Mouse (Mus musculus) monocyte, adult 5-6 weeks (primary cell): ENCODE results near the gene Rxfp4. TPM values are rescaled to one million over a fixed set of nuclear protein-coding genes. Genes with fewer than 3 reads are reported as not detected.

Experiments
- ATAC-seq: fragments of 153-309, 156-312 bp; replicated peaks from 2 replicates; pipeline ENCODE4 v1.8.0; 2017; ENCODE audit warnings: mild to moderate bottlenecking; ENCODE audit not compliant: low TSS enrichment, insufficient number of reproducible peaks, severe bottlenecking, poor library complexity, low FRiP score
- total RNA-seq: library from RNA; stranded (forward); fragments of 200-1000, 200-491, 200-594 nt; gene quantifications from 3 replicates; pipeline ENCODE4 v1.2.3, GENCODE M21; 2017

Rxfp4 gene
- not detected in 3 replicates for total RNA-seq

DNA sequence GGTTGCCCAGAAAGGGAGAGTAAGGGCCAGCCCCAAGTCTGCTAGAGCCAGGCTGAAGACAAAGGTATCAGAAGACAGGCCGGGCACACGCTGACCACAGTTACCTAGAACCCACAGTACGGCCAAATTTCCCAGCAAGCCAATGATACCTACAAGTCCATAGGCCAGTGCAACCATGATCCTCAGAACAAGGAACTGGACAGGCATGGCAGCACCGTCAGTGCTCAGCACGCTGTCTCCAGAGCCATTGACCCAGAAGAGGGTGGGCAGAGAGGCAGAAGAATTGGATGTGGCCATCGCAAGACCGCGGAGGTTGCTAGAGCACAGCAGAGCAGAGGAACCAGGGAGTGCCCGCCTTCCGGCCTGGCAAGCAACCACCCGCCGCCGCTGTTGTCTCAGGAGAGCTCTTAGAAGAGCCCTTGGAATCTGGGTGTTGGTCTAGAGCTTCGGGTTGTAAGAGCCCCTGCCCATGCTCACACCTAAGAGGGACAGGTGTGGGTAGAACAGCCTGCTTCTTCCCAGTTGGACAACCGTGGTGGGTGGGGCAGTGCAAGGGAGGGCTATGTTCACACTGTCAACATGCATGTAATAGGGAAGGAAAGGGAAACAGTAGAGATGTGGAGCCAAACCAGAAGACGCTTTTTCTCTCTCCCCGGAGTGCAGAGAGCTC, at the start of gene Rxfp4:
Gene Rxfp4 (minus strand): TSS at position 297 of the 670 bp plus-strand sequence.
- no peak for ATAC-seq

DNA sequence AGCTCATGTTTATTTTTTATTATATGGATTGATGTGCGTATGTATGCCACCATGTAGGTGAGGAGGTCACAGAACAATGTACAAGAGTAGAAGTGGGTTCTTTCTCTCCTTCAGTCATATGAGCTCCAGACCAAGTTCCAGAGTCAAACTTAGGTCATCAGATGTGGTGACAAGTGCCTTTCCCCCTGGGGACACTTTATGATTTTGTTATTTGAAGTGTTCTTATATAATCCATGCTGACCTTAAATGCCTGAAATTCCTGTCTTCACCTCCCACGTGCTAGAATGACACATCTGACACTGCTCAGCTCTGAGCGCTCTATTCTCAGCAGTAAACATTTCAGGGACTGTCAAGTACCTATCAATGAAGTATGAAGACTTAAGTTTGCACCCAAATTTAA, 48.3 kb upstream of the Rxfp4 start:
- ATAC-seq: no peak

DNA sequence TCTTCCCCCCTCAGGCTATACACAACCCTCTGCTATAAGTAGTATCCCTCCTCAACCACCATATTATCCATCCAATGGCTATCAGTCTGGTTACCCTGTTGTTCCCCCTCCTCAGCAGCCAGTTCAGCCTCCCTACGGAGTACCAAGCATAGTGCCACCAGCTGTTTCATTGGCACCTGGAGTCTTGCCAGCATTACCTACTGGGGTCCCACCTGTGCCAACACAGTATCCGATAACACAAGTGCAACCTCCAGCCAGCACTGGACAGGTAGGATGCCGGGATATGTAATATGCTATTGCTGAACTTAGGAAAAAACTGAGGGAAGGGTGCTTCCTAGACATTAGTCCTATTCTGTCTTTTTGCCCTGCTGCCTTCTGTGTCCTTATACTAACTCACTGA, 47.3 kb upstream of the Rxfp4 start:
- no peak for ATAC-seq

GRCm38 (mm10) chr3:88698834-88699233, 45.9 kb upstream of the Rxfp4 start:
- ATAC-seq: no peak

- ATAC-seq: no peak
Observed at GRCm38 (mm10) chr3:88698051-88698450, 45.1 kb upstream of the Rxfp4 start.

DNA sequence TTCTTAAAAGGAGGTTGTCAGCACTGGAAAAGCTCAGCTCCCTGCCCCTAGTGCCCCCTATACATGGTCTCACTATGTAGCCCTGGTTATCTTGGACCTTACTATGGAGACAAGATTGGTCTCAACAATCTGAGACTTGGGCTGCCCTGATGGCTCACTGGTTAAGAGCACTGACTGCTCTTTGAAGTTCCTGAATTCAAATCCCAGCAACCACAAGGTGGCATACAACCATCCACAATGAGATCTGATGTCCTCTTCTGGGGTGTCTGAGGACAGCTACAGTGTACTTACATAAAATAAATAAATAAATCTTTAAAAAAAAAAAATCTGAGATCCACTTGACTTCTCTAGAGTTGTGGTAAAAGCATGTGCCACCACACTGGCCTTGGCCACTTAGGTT, 42.6 kb upstream of the Rxfp4 start:
- no peak for ATAC-seq

DNA sequence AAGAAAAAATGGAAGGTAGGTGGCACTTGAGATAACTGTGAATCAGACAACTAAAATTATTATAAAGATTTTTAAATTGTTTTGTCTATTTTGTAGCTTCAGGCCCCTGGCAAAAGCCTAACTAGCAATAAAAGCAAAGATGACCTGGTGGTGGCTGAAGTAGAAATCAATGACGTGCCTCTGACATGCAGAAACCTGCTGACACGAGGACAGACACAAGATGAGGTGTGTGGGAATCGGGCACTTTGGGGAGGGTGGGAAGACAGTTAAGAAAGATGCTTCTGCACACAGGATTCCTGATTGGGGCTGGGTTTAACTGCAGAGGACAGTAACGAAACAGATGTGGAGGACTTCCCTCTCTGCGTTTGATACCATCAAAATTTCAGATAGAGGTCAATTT, 36.1 kb upstream of the Rxfp4 start:
- no peak for ATAC-seq

DNA sequence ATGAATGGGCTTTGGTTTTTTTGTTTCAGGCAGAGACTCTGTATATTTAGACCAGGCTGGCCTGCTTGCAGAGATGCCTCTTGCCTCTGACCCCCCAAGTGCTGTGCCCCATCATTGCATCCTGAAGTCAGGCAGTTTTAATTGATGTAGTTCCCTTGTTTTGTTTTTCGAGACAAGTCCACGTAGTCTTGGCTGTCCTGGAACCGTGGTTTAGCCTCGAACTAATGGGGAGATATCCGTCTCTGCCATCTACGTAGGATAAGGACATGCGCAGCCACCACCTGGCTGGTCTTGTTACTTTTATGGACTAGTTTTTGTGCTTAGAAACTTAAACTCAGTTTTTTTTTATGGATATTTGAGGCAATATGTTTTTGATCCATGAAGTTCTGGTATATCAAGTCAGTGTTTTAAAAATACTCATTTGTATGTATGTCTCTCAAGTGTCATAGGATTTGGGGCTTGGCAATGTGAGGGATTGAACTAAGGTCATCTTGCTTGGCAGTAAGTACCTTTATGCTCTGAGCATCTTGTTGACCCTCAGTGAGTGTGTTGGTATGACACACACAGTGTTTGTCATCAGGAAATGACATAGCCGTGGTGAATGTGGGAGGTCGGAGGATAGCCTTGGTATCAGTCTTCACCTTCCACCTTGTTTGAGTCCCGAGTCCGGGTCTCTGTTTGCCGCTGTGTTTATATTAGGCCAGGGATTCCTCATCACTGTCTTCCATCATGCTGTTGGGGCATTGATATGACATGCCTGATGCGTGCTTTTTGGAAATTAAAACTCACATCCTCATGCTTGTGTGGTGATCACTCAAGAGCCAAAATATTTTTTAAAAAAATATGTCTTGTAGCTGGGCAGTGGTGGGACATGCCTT, 34.0 kb upstream of the Rxfp4 start:
- ATAC-seq: no peak

DNA sequence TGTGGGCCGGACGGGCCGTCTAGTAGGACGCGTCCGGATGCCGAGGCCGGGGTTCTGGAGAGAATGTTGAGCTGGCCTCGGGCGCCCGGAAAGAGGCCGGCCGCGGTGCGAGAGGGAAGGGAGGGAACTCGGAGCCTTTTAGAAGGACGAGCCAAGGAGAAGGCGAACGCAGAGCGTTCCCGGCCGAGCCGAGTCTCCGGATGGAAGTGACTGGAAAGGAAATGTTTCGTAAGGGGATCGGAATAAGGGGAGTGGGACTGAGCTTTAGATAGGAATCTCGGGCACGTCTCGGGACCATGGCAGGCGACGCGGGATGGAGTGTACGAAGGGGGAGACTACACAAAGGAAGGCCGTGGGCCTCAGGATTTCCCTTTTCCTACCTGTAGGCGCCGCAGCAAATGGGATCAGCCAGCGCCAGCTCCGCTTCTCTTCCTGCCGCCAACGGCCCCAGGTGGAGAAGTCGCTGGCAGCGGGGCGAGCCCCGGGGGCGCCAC, 33.1 kb upstream of the Rxfp4 start:
- ATAC-seq: no peak

DNA sequence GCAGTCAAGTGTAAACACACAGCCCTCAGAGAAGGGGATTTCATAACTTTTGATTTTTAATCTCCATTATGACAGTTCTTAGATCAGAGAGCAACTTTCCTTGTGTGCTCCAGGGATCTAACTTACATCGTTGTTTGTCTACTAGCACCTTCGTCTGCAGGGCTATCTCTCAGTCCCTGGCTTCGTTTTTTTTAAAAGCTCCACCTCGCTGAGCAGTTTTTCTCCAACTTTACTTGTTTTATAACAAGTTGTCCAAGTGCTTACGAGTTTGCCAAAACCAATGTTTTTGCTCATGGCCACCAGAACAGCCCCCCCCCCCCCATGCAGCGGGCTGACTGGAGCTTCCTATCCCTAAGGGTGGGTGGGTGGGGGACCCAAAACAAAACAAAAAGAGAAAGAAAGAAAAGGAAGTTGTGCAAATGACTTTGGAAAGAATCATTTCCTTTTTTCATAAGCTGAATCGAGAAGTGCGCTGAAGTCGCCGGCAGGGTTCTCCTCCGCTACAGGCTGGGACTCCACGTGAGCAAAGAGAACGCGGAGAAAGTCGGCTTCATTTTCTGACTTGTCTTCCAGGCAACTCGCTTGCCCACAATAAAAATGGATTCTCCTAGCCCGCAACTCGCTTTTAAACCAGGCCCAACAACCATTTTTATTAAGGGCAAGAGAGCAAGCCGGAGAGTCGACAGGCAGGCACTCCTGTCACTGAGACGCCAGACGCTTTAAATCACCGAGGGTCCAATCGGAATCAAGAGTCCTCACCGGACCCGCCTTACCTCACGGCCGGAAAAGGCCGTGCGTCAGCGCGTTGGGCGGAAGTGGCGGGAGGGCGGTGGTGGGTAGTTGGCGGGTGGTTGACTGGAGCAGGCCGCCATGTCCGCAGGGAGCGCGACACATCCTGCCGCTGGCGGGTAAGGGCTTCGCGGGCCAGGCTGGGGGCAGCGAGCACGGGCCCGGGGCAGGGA, 32.3 kb upstream of the Rxfp4 start, which contains the start of gene Khdc4:
Gene Khdc4 (plus strand): TSS at position 824 of the 962 bp plus-strand sequence.
- peak; percentile 97 for ATAC-seq

DNA sequence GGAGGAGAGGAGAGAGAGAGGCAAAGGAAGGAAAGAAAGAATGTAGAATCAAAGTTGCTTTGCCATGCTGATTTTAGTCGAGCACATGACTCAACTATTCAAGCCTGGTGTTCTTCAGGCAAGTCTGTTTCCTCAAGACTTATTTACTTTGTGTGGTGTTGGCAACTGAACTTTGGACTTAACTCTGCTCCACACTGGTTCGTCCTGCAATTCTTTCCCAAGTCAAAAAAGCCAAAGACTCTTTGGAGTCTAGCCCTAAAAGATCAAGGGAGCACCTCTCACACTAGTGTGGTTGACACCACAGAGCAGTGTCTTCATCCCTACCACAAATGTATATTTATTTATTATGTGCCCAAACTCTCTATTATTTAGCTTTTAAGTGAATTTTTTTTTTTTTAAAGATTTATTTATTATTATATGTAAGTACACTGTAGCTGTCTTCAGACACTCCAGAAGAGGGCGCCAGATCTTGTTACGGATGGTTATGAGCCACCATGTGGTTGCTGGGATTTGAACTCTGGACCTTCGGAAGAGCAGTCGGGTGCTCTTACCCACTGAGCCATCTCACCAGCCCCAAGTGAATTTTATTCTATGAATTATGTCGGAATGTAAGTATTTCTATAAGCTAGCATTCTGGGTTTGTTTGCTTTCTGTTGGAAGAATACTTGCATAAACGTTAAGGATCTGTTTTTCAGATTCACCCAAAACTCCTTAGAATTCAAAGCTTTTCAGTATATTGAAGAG, 31.5 kb upstream of the Rxfp4 start:
- ATAC-seq: no peak

DNA sequence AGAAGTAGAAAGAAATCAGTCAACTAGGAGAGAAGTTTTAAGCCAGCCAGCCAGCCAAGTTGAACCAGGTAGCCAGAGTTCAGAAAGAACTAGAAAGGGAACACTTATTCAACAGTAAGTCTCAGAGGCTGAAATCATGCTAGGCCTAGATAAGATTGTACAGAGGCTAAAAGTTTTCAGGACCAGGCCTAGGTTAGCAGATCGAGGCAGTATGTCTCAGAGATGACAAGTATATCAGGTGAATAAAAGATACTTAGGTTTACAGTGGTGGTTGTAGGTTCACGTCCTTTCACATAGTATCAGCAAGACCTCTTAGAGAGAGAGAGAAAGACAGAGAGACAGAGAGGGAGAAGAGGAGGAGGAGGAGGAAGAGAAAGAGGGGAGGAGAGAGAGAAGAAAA, 30.9 kb upstream of the Rxfp4 start:
- no peak for ATAC-seq

GRCm38 (mm10) chr3:88677399-88677798, 24.5 kb upstream of the Rxfp4 start:
- peak; percentile 89 for ATAC-seq

DNA sequence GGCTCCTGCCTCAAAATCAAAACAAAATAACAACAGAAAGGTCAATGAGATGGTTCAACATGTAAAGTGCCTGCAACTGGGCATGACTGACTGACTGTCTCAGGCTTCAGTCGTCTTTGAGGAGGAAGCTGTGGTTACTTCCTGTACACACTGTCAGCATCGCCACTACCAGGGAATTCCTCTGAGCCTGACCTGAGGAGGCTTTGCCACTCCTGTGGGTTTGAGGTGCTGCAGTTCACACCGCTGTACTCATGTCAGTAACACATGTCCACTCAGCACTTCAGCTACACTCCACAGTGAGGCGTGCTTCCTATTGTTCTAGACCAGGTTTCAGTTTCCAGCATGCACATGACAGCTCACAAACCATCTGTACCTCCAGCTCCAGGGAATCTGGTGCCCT, 11.2 kb upstream of the Rxfp4 start:
- peak; percentile 88 for ATAC-seq

DNA sequence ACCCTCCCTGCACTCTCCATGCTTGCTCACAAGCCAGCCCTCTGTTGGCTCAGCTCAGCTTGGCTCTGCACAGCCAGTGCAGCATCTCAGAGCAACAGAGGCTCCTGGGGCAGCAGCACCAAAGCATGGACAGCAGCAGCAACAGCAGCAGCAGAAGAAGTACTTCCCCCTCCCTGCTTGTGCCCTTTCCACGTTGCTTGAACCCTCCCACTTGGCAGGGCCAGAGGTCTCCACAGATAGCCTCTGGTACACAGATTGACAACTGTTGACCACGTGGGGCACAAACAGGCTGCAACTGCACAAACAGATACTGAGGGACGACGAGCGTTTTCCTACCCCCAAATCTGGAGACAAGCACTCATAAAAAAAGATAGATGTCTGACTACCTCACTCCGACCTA, 6.9 kb upstream of the Rxfp4 start:
- ATAC-seq: no peak

- no peak for ATAC-seq
Observed at GRCm38 (mm10) chr3:88658441-88659127, 5.6 kb upstream of the Rxfp4 start.

GRCm38 (mm10) chr3:88655619-88656018, 2.7 kb upstream of the Rxfp4 start:
- no peak for ATAC-seq

GRCm38 (mm10) chr3:88654621-88655020, 1.7 kb upstream of the Rxfp4 start:
- ATAC-seq: no peak
